Mouse (Mus musculus) CH12.LX (cell line): Measurements from ENCODE around the gene BC107364. TPM values are rescaled to one million over a fixed set of nuclear protein-coding genes. Genes with fewer than 3 reads are reported as not detected.
A peak's percentile ranks its signal among the peaks of the same experiment; 100 is the strongest.

Experiments used
- DNase-seq: peaks from one replicate; pipeline ENCODE4 v3.0.0-alpha.2; 2013; ENCODE audit errors: extremely low read depth
- H3K27ac ChIP-seq: 2 replicates; pipeline ENCODE4 v1.5.1; 2012; ENCODE audit warnings: low read depth, mild to moderate bottlenecking, control low read depth, moderate library complexity; ENCODE audit not compliant: insufficient read depth
- H3K27me3 ChIP-seq: replicated peaks from 2 replicates; pipeline ENCODE3; 2012; ENCODE audit warnings: inconsistent platforms
- H3K36me3 ChIP-seq, 2 experiments: replicated peaks in 1 of 2; 2 replicates each; pipeline versions ENCODE3 to v1.6.1; 2012; ENCODE audit warnings: inconsistent platforms in 1 of 2, low read length in 1 of 2, mild to moderate bottlenecking in 1 of 2, mixed read lengths in 1 of 2, moderate library complexity in 1 of 2; ENCODE audit not compliant: control insufficient read depth in 1 of 2, insufficient read depth in 1 of 2
- H3K4me1 ChIP-seq, 2 experiments: 2 replicates each; pipeline ENCODE4 v1.6.1; 2012; ENCODE audit warnings: inconsistent platforms in 1 of 2, moderate library complexity in 1 of 2; ENCODE audit not compliant: insufficient read depth in 2 of 2, control insufficient read depth in 1 of 2
- H3K4me2 ChIP-seq: 2 replicates; pipeline ENCODE4 v1.6.1; 2012; ENCODE audit warnings: low read depth, mild to moderate bottlenecking, control low read depth; ENCODE audit not compliant: poor library complexity, insufficient read depth, severe bottlenecking
- H3K4me3 ChIP-seq, 3 experiments: fragments of 150-350 bp in 1 of 3; sonication (generic) in 1 of 3; replicated peaks in 1 of 3; 2 replicates each; pipeline versions ENCODE3 to v1.5.1; 2011 to 2012; ENCODE audit warnings: low read depth in 2 of 3, low read length in 2 of 3, mild to moderate bottlenecking in 2 of 3, moderate library complexity in 2 of 3, control low read depth in 1 of 3, improper control_type of control experiment in 1 of 3, inconsistent platforms in 1 of 3, mixed read lengths in 1 of 3; ENCODE audit not compliant: poor library complexity in 1 of 3
- H3K79me2 ChIP-seq: replicated peaks from 2 replicates; pipeline ENCODE4 v1.6.1; 2012; ENCODE audit warnings: mild to moderate bottlenecking, moderate library complexity; ENCODE audit not compliant: control insufficient read depth, poor library complexity, insufficient read depth, severe bottlenecking; ENCODE audit errors: extremely low read depth
- H3K9ac ChIP-seq: 2 replicates; pipeline ENCODE4 v1.6.1; 2012; ENCODE audit warnings: low read depth, mild to moderate bottlenecking, control low read depth, moderate library complexity; ENCODE audit not compliant: insufficient read depth
- H3K9me3 ChIP-seq: replicated peaks from 2 replicates; pipeline ENCODE3; 2012; ENCODE audit warnings: low read length, inconsistent platforms, mixed read lengths
- CHD1 ChIP-seq: IDR thresholded peaks from 2 replicates; pipeline ENCODE4 v1.6.1; 2012; ENCODE audit warnings: low read depth, low read length, improper control_type of control experiment, inconsistent platforms
- CHD2 ChIP-seq: IDR thresholded peaks from 2 replicates; pipeline ENCODE4 v1.6.1; 2011; ENCODE audit warnings: low read length, improper control_type of control experiment
- ELF1 ChIP-seq: IDR thresholded peaks from 2 replicates; pipeline ENCODE4 v1.6.1; 2014; ENCODE audit warnings: low read depth, mild to moderate bottlenecking, inconsistent platforms, low read length, improper control_type of control experiment
- EP300 ChIP-seq: IDR thresholded peaks from 2 replicates; pipeline ENCODE4 v1.6.1; 2011; ENCODE audit warnings: low read length, improper control_type of control experiment
- ETS1 ChIP-seq: conservative IDR thresholded peaks from 2 replicates; pipeline ENCODE4 v1.6.1; 2012; ENCODE audit warnings: low read depth, mild to moderate bottlenecking, inconsistent platforms, low read length, improper control_type of control experiment, moderate library complexity
- GABPA ChIP-seq: IDR thresholded peaks from 2 replicates; pipeline ENCODE4 v1.6.1; 2012; ENCODE audit warnings: low read depth, low read length, improper control_type of control experiment, inconsistent platforms; ENCODE audit not compliant: insufficient replicate concordance
- HCFC1 ChIP-seq: IDR thresholded peaks from 2 replicates; pipeline ENCODE4 v1.6.1; 2012; ENCODE audit warnings: low read depth, mild to moderate bottlenecking, inconsistent platforms, low read length, improper control_type of control experiment
- IRF4 ChIP-seq: IDR thresholded peaks from 2 replicates; pipeline ENCODE4 v1.6.1; 2014; ENCODE audit warnings: low read depth, mild to moderate bottlenecking, inconsistent platforms, low read length, improper control_type of control experiment
- JUND ChIP-seq: conservative IDR thresholded peaks from 2 replicates; pipeline ENCODE4 v1.6.1; 2011; ENCODE audit warnings: low read depth, low read length, improper control_type of control experiment
- KAT2A ChIP-seq: IDR thresholded peaks from 2 replicates; pipeline ENCODE4 v1.6.1; 2012; ENCODE audit warnings: low read length, improper control_type of control experiment, inconsistent platforms; ENCODE audit not compliant: insufficient replicate concordance
- MAX ChIP-seq: IDR thresholded peaks from 2 replicates; pipeline ENCODE4 v1.6.1; 2011; ENCODE audit warnings: low read length, improper control_type of control experiment
- MXI1 ChIP-seq: IDR thresholded peaks from 2 replicates; pipeline ENCODE4 v1.6.1; 2011; ENCODE audit warnings: mild to moderate bottlenecking, low read depth, low read length, improper control_type of control experiment
- MYC ChIP-seq: IDR thresholded peaks from 2 replicates; pipeline ENCODE4 v1.6.1; 2011; ENCODE audit warnings: low read depth, mild to moderate bottlenecking, improper control_type of control experiment, low read length
- NELFE ChIP-seq: IDR thresholded peaks from 2 replicates; pipeline ENCODE4 v1.6.1; 2011; ENCODE audit warnings: low read depth, low read length, improper control_type of control experiment
- PAX5 ChIP-seq: IDR thresholded peaks from 2 replicates; pipeline ENCODE4 v1.6.1; 2012; ENCODE audit warnings: low read length, inconsistent platforms, mixed read lengths
- POLR2A ChIP-seq: IDR thresholded peaks from 2 replicates; pipeline ENCODE4 v1.6.1; 2011; ENCODE audit warnings: low read depth, mild to moderate bottlenecking, improper control_type of control experiment, low read length
- POLR2AphosphoS2 ChIP-seq: IDR thresholded peaks from 2 replicates; pipeline ENCODE4 v1.6.1; 2011; ENCODE audit warnings: low read depth, low read length, improper control_type of control experiment
- RAD21 ChIP-seq: IDR thresholded peaks from 2 replicates; pipeline ENCODE4 v1.6.1; 2011; ENCODE audit warnings: low read depth, mild to moderate bottlenecking, low read length, improper control_type of control experiment, moderate library complexity
- SIN3A ChIP-seq: IDR thresholded peaks from 2 replicates; pipeline ENCODE4 v1.6.1; 2012; ENCODE audit warnings: low read length, improper control_type of control experiment, inconsistent platforms
- TBP ChIP-seq: conservative IDR thresholded peaks from 2 replicates; pipeline ENCODE4 v1.6.1; 2011; ENCODE audit warnings: low read depth, low read length, improper control_type of control experiment
- TCF12 ChIP-seq: IDR thresholded peaks from 2 replicates; pipeline ENCODE4 v1.6.1; 2014; ENCODE audit warnings: low read depth, mild to moderate bottlenecking, inconsistent platforms, low read length, improper control_type of control experiment
- UBTF ChIP-seq: IDR thresholded peaks from 2 replicates; pipeline ENCODE4 v1.6.1; 2012; ENCODE audit warnings: low read depth, mild to moderate bottlenecking, inconsistent platforms, low read length, improper control_type of control experiment, moderate library complexity
- USF1 ChIP-seq: IDR thresholded peaks from 2 replicates; pipeline ENCODE4 v1.6.1; 2014; ENCODE audit warnings: low read depth, mild to moderate bottlenecking, inconsistent platforms, low read length, improper control_type of control experiment
- USF2 ChIP-seq: conservative IDR thresholded peaks from 2 replicates; pipeline ENCODE4 v1.6.1; 2011; ENCODE audit warnings: low read depth, low read length, improper control_type of control experiment
- ZMIZ1 ChIP-seq: IDR thresholded peaks from 2 replicates; pipeline ENCODE4 v1.6.1; 2012; ENCODE audit warnings: low read depth, mild to moderate bottlenecking, inconsistent platforms, low read length, improper control_type of control experiment
- ZNF384 ChIP-seq: IDR thresholded peaks from 2 replicates; pipeline ENCODE4 v1.6.1; 2012; ENCODE audit warnings: low read depth, low read length, improper control_type of control experiment, inconsistent platforms
- dilution Hi-C: fragments of 300-500 bp; cut with MboI; formaldehyde crosslinking; loops from 2 replicates; pipeline ENCODE4 v1.14.3; 2020; ENCODE audit warnings: low sequenced_read_pairs; ENCODE audit not compliant: extremely low pct_unique_long_range_greater_than_20kb, extremely low pct_ligation_motif_present
- in situ Hi-C: fragments of 300-500 bp; cut with MboI; formaldehyde crosslinking; loops from 3 replicates; pipeline ENCODE4 v1.14.3; 2019; ENCODE audit warnings: low sequenced_read_pairs, low pct_ligation_motif_present, low pct_unique_long_range_greater_than_20kb, mixed read lengths
- polyA plus RNA-seq: library from polyadenylated mRNA; unstranded; fragments of >175 nt; gene quantifications from 2 replicates; pipeline ENCODE4 v1.2.1, GENCODE M21; 2012; ENCODE audit warnings: low read depth; ENCODE audit not compliant: insufficient read length
- total RNA-seq, 2 experiments: library from RNA; depleted of rRNA; stranded (reverse); fragments of 300-350 nt in 1 of 2; fragments of >200 nt in 1 of 2; gene quantifications; 2 replicates each; pipeline ENCODE4 v1.2.3; 2012 to 2014

Gene BC107364
- total and polyA plus RNA-seq, 3 experiments: 0.13 TPM; not detected in 2

DNA sequence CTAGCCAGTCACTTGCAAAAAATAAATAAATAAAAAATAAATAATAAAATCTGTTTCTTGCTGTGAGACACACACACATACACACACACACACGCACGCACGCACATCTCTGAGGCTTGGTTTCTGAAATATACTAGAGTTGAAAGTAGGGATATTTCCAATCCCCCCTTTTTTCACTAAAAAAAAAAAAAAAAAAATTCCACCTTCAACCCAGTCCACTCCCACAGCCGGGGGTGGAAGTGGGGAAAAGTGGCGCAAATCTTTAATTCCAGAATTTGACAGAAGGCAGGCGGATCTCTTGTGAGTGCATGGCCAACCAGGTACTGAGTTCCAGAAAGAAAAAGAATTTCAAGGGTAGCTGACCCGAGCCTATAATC lies 37.2 kb downstream of the BC107364 start:
- H3K27me3 ChIP-seq: no peaks in the 10 kb centered on the region
- in situ Hi-C loops: loop anchor here (5.0 to 10.0 kb wide), 2 partner anchors 80 to 133 kb away; no protein-coding TSS in a partner anchor
- peak overlapping the region; percentile 75 for H3K4me2 ChIP-seq
- dilution Hi-C loops: no loop called here
- H3K79me2 ChIP-seq: no peaks in the 10 kb centered on the region
- peak overlapping the region in 1 of 3 experiments; percentile 69 for H3K4me3 ChIP-seq
- DNase-seq: no peak
- TF ChIP-seq GABPA: no peak
- peak; percentile 67 for TF ChIP-seq ZNF384
- no peak for TF ChIP-seq POLR2A
- H3K27ac ChIP-seq: no peak overlapping the region
- H3K9me3 ChIP-seq: no peaks in the 10 kb centered on the region
- peak overlapping the region; percentile 92 for H3K9ac ChIP-seq
- H3K4me1 ChIP-seq: peaks cover 0 to 14% of the 10 kb centered on the region in 2 experiments; a peak in 2 of 4 replicates
- peaks cover 0 to 5% of the 10 kb centered on the region in 2 experiments for H3K36me3 ChIP-seq

- H3K4me2 ChIP-seq: peak overlapping the region; percentile 90
- peaks cover 0 to 5% of the 10 kb centered on the region in 2 experiments for H3K36me3 ChIP-seq
- H3K27me3 ChIP-seq: no peaks in the 10 kb centered on the region
- peak; percentile 94 for TF ChIP-seq UBTF
- TF ChIP-seq HCFC1: peak; percentile 61
- TF ChIP-seq RAD21: no peak
- peak; percentile 99 for TF ChIP-seq POLR2A
- TF ChIP-seq PAX5: no peak
- no peak for TF ChIP-seq USF1
- peak; percentile 98 for TF ChIP-seq ZMIZ1
- peak; percentile 92 for TF ChIP-seq ELF1
- no peak for TF ChIP-seq USF2
- TF ChIP-seq MAX: peak; percentile 86
- TF ChIP-seq EP300: no peak
- no peak for TF ChIP-seq ETS1
- TF ChIP-seq SIN3A: peak; percentile 35; the same call in 1 of the 2 replicates
- TF ChIP-seq NELFE: peak; percentile 99
- TF ChIP-seq IRF4: no peak
- peak; percentile 56 for TF ChIP-seq CHD2
- TF ChIP-seq MYC: peak; percentile 96
- TF ChIP-seq KAT2A: 0 out of 2 replicates have a peak, but pooled peaks have one; percentile 41
- peak; percentile 97 for TF ChIP-seq TBP
- peak; percentile 95 for TF ChIP-seq POLR2AphosphoS2
- peak; percentile 90 for TF ChIP-seq CHD1
- TF ChIP-seq MXI1: peak; percentile 82
- peak; percentile 84 for TF ChIP-seq TCF12
- TF ChIP-seq JUND: no peak
- TF ChIP-seq, all 38 proteins: peak for 16
- peak; percentile 91 for DNase-seq
- dilution Hi-C loops (no loop called here), in situ Hi-C loops (loop anchor here (5.0 to 10.0 kb wide), 2 partner anchors 80 to 132 kb away; no protein-coding TSS in a partner anchor)
- Histone ChIP-seq H3K9me3 (no peaks in the 10 kb centered on the region), H3K4me3 (peak overlapping the region; percentile 69 to 88 (median 74)), H3K9ac (peak overlapping the region; percentile 92), H3K4me1 (peaks cover 0 to 14% of the 10 kb centered on the region in 2 experiments; a peak in 2 of 4 replicates), H3K79me2 (no peaks in the 10 kb centered on the region), H3K27ac (peak overlapping the region; percentile 84)
Observed at GRCm38 (mm10) chr3:96414126-96414950, 37.8 kb downstream of the BC107364 start.
